Mouse (Mus musculus) kidney, embryonic 14.5 days (tissue): ENCODE measurements around the gene Mad2l1bp. TPM values are rescaled to one million over a fixed set of nuclear protein-coding genes. Genes with fewer than 3 reads are reported as not detected.

Source experiments
- ATAC-seq: fragments of 200-750 bp; cut with Nextera tagmentation; 2 replicates; pipeline ENCODE4 v1.8.0; 2017; ENCODE audit warnings: moderate number of reproducible peaks, mild to moderate bottlenecking, moderate TSS enrichment, moderate library complexity; ENCODE audit not compliant: low FRiP score, low TSS enrichment
- H3K27ac ChIP-seq: fragments of 300-500 bp; sonication (generic); 2 replicates; pipeline ENCODE4 v1.5.1; 2014; ENCODE audit warnings: low read depth, mild to moderate bottlenecking, low read length, moderate library complexity, mixed read lengths
- H3K27me3 ChIP-seq: fragments of 300-500 bp; sonication (generic); 2 replicates; pipeline ENCODE4 v1.6.1; 2014; ENCODE audit warnings: mild to moderate bottlenecking, low read length; ENCODE audit not compliant: control insufficient read depth, insufficient read depth
- H3K36me3 ChIP-seq: fragments of 300-500 bp; sonication (generic); 2 replicates; pipeline ENCODE4 v1.6.1; 2014; ENCODE audit warnings: low read length, mixed read lengths; ENCODE audit not compliant: control insufficient read depth, insufficient read depth
- H3K4me1 ChIP-seq: fragments of 300-500 bp; sonication (generic); 2 replicates; pipeline ENCODE4 v1.6.1; 2014; ENCODE audit warnings: low read length, mixed read lengths; ENCODE audit not compliant: control insufficient read depth, insufficient read depth
- H3K4me2 ChIP-seq: fragments of 300-500 bp; sonication (generic); replicated peaks from 2 replicates; pipeline ENCODE4 v1.6.1; 2014; ENCODE audit warnings: low read depth, mild to moderate bottlenecking, low read length
- H3K4me3 ChIP-seq: fragments of 300-500 bp; sonication (generic); 2 replicates; pipeline ENCODE4 v1.5.1; 2014; ENCODE audit warnings: mild to moderate bottlenecking, low read length
- H3K9ac ChIP-seq: fragments of 300-500 bp; sonication (generic); 2 replicates; pipeline ENCODE4 v1.6.1; 2014; ENCODE audit warnings: low read depth, mild to moderate bottlenecking, low read length, moderate library complexity
- H3K9me3 ChIP-seq: fragments of 300-500 bp; sonication (generic); 2 replicates; pipeline ENCODE4 v1.6.1; 2016; ENCODE audit warnings: low read length; ENCODE audit not compliant: control insufficient read depth
- WGBS: fragments of 180-500 bp; shearing (Covaris S2); extraction: QIAGEN DNeasy Blood & Tissue Kit; methylation state at CpG from one replicate; pipeline ENCODE4 v1.1.7; 2014; 5-methylcytosine and 5-hydroxymethylcytosine counted together
- polyA plus RNA-seq: library from polyadenylated mRNA; unstranded; fragments of >200 nt; fragmentation: Nextera tagmentation; extraction: Ambion mirVana; gene quantifications from 2 replicates; pipeline ENCODE4 v1.2.1, GENCODE M21; 2014

Mad2l1bp gene
- polyA plus RNA-seq, 1 experiment from 2014 or later, result 34.2 TPM

DNA sequence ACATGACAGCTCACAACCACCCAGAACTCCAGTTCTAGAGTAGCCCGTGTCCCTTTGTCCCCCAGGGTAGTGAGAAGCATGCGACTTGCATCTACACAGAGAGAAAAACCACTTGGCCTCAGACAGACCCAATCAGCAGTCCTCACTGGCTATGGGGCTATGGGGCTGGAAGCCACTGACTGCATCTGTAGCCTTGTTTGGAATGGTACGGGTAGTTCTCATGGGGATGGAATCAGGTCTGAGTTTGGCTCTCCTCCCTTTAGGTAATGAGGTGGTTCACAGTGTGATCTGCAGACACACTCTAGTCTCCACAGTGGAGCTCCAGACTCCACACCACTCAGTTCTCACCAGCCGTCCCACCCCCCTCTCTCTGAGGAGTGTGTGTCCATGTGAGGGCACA, 30.1 kb downstream of the Mad2l1bp start:
- H3K27ac ChIP-seq, result no peak overlapping the region
- 90% methylated on average over 4 of the region's 4 CpGs for WGBS

DNA sequence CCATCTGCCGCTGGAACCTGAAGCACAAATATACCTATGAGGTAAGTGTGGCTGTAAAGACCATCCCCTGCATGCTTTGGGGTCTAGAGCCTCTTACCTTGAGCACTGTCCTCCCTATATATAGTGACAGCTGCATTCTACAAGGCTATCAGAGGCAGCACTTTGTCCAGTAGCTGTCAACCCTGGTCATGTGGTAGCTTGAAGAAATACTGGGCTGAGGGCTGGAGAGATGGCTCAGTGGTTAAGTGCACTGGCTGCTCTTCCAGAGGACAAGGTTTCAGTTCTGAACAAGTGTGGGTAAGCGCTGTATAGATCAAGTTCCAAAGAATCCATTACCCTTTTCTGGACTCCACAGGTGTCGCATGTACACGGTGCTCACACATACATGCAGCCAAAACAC, 30.6 kb downstream of the Mad2l1bp start:
- ATAC-seq, result no peak
- Histone ChIP-seq H3K36me3 (peaks cover 80% of the 10 kb centered on the region), H3K4me1 (peaks cover 4% of the 10 kb centered on the region; the same call in 1 of the 2 replicates), H3K4me3 (no peak overlapping the region), H3K27ac (no peak overlapping the region), H3K4me2 (no peak overlapping the region), H3K9me3 (no peaks in the 10 kb centered on the region), H3K9ac (no peak overlapping the region), H3K27me3 (no peaks in the 10 kb centered on the region)
- 91% methylated on average over 4 of the region's 4 CpGs for WGBS

More for the DNA sequence above, 30.1 kb downstream of the Mad2l1bp start:
- no peak overlapping the region for H3K4me2 ChIP-seq
- no peaks in the 10 kb centered on the region for H3K9me3 ChIP-seq
- no peaks in the 10 kb centered on the region for H3K27me3 ChIP-seq
- no peaks in the 10 kb centered on the region; the same call in 1 of the 2 replicates for H3K4me1 ChIP-seq
- H3K36me3 ChIP-seq, result peaks cover 80% of the 10 kb centered on the region
- H3K4me3 ChIP-seq, result no peak overlapping the region
- no peak for ATAC-seq
- H3K9ac ChIP-seq, result no peak overlapping the region

DNA sequence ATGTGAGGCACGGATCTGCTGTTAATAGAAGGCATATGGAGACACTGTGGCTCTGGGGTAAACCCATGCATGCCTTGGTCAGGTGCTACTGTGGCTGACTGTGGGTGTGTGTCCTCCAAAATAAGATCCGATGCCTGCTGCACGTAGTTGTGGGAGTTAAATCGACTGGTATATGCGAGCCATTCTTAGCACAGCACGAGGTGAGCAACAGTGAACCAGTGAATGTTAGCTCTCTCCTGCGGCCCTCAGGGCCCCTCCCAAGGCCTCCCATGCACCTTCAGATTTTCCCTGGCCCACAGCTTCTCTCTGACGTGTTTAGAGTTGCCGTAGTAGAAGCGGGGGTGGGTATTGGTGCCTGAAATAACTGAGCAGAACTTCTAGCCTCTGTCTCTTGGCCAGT, 33.7 kb downstream of the Mad2l1bp start:
- no peaks in the 10 kb centered on the region for H3K27me3 ChIP-seq
- H3K9me3 ChIP-seq, result no peaks in the 10 kb centered on the region
- peaks cover 50% of the 10 kb centered on the region for H3K36me3 ChIP-seq
- ATAC-seq, result no peak
- H3K27ac ChIP-seq, result no peak overlapping the region
- H3K9ac ChIP-seq, result no peak overlapping the region
- 91% methylated on average over 10 of the region's 10 CpGs for WGBS
- no peak overlapping the region for H3K4me2 ChIP-seq
- peaks cover 9% of the 10 kb centered on the region; the same call in 1 of the 2 replicates for H3K4me1 ChIP-seq
- H3K4me3 ChIP-seq, result no peak overlapping the region

DNA sequence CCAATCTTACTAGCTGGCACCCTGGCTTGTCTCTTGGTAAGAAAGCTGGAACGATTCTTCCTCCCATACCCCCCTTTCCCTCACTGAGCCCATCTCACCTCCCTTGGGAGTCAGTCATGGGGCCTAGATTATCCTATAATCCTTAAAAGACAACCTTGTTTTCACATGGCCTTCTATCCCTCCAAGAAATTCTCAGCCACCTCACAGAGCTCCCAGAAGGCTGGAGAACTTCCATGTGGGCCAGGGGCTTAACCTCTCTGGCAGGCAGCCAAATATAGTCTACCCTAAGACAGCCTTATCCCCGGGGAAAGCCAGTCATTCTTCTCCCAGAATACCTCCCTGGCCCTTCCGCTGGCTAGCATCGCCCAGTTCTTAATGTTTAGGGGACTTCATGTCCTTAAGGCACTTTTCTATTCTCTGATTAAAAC, 34.9 kb downstream of the Mad2l1bp start:
- H3K9me3 ChIP-seq, result no peaks in the 10 kb centered on the region
- H3K4me2 ChIP-seq, result no peak overlapping the region
- 71% methylated on average over 4 of the region's 4 CpGs for WGBS
- H3K4me3 ChIP-seq, result no peak overlapping the region
- H3K4me1 ChIP-seq, result peaks cover 9% of the 10 kb centered on the region; the same call in 1 of the 2 replicates
- ATAC-seq, result no peak
- H3K27me3 ChIP-seq, result no peaks in the 10 kb centered on the region
- H3K9ac ChIP-seq, result no peak overlapping the region
- peaks cover 38% of the 10 kb centered on the region for H3K36me3 ChIP-seq
- H3K27ac ChIP-seq, result no peak overlapping the region

DNA sequence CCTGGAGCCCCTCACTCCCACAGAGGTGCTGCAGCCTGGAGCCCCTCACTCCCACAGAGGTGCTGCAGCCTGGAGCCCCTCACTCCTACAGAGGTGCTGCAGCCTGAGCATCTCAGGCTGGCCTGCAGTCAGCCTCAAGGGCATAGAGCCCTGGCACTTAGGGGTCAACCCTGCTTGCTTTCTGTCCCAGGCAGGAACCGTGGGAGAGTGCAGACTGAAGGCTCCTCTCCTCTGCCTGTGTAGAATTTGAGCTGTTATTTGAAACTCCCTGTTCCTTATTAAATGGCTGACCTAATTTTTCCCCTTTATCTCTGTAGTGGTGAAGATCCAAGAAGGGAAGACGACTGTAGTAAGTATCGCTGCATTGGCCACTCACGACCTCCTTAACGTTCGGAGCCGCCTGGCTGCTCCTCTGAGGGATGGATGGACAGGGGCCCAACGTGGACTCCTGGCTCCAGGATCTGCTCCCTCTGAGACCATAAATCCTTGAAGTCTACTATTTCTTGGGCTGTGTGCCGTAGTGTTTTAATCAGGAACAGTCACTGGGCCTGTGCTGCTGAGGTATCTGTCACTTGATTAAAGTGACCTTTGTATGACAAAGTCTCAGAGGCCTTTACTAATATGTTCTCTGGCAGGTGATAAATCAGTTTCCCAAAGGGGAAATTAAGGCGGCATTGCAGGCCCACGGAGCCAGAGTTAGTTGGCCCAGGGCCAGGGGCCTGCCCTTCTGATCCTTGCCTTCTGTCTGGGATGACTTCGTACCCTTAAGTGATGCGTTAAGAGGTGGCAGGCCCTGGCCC, 35.5 kb downstream of the Mad2l1bp start:
- H3K9ac ChIP-seq, result no peak overlapping the region
- H3K4me1 ChIP-seq, result peaks cover 9% of the 10 kb centered on the region; the same call in 1 of the 2 replicates
- no peak overlapping the region for H3K4me2 ChIP-seq
- H3K27ac ChIP-seq, result no peak overlapping the region; the same call in 1 of the 2 replicates
- H3K27me3 ChIP-seq, result no peaks in the 10 kb centered on the region
- WGBS, result 28% methylated on average over 13 of the region's 13 CpGs
- H3K9me3 ChIP-seq, result no peaks in the 10 kb centered on the region
- peak; percentile 77 for ATAC-seq
- no peak overlapping the region for H3K4me3 ChIP-seq
- peaks cover 32% of the 10 kb centered on the region for H3K36me3 ChIP-seq

DNA sequence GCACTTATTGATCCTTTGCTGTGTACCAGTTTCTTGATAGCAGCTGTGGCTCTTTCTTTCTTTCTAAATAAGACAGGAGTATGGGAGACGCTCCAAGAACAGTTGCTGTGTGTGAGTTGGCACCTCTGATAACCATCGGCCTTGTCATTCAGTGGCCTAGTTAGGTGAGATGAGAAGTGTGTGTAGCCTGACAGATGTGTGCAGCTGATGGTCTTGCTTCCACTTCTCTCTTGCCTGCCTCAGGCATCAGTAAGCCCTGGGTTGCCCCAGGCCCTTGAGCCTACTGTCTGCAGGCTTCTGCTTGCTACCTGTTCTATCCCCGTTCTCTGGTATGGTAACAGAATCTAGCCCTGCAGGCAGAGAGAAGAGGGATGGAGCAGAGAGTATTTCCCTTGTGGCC, 36.5 kb downstream of the Mad2l1bp start:
- no peak overlapping the region for H3K27ac ChIP-seq
- peaks cover 10% of the 10 kb centered on the region; the same call in 1 of the 2 replicates for H3K4me1 ChIP-seq
- no peak overlapping the region for H3K4me3 ChIP-seq
- no peak overlapping the region for H3K4me2 ChIP-seq
- 85% methylated on average over 3 of the region's 3 CpGs for WGBS
- H3K9ac ChIP-seq, result no peak overlapping the region
- peaks cover 24% of the 10 kb centered on the region; the same call in 1 of the 2 replicates for H3K36me3 ChIP-seq
- ATAC-seq, result no peak
- no peaks in the 10 kb centered on the region for H3K27me3 ChIP-seq
- no peaks in the 10 kb centered on the region for H3K9me3 ChIP-seq

DNA sequence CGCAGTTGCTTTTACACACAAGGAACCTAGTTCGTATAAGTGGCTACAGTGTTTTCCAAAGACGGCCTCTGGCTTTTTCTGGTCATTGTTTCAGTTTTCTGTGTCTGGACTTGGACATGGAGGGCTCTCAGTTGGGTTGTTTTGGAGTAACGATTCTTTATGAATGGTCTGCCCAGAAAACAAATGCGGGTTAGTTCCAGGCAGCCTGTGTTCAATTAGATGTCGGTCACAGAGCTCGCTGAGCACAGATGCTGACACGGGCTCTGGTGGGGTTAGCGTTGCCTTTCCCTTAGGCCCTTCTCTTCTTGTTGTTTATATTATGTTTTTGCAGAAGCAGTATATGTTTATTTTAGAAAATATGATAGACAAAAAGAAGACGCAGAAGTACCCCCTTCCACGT, 37.2 kb downstream of the Mad2l1bp start:
- no peak overlapping the region for H3K9ac ChIP-seq
- H3K4me1 ChIP-seq, result peaks cover 16% of the 10 kb centered on the region
- H3K9me3 ChIP-seq, result no peaks in the 10 kb centered on the region
- no peak overlapping the region for H3K4me2 ChIP-seq
- no peak overlapping the region for H3K4me3 ChIP-seq
- H3K27ac ChIP-seq, result no peak overlapping the region
- H3K36me3 ChIP-seq, result peaks cover 23% of the 10 kb centered on the region; the same call in 1 of the 2 replicates
- 83% methylated on average over 11 of the region's 11 CpGs for WGBS
- ATAC-seq, result no peak
- no peaks in the 10 kb centered on the region for H3K27me3 ChIP-seq

DNA sequence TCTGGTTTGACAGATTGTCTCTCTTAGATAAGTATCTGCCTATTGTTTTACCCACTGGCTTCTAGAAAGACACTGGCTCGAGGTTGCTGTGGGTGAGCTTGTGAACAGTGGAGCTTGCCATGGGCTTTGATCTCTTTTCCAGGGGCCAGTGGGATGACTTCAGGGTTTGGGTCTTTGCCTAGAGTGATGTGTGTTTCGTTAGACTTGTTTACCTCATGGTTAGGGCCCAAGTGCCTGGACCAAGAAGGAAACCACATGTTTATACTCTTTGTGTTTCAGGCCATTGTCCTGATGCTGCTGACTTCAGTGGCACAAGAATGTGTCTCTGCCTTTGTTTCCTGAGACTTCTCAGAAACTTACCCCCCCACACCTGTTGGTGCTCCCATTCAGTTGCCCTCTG, 37.9 kb downstream of the Mad2l1bp start:
- H3K36me3 ChIP-seq, result peaks cover 23% of the 10 kb centered on the region; the same call in 1 of the 2 replicates
- WGBS, result 54% methylated on average over 2 of the region's 2 CpGs
- no peak overlapping the region for H3K27ac ChIP-seq
- no peak overlapping the region for H3K4me2 ChIP-seq
- no peaks in the 10 kb centered on the region for H3K27me3 ChIP-seq
- no peak overlapping the region for H3K4me3 ChIP-seq
- ATAC-seq, result no peak
- H3K9me3 ChIP-seq, result no peaks in the 10 kb centered on the region
- peaks cover 16% of the 10 kb centered on the region for H3K4me1 ChIP-seq
- no peak overlapping the region for H3K9ac ChIP-seq
